Mouse (Mus musculus) gastrocnemius, postnatal 10 days (tissue): ENCODE measurements around the gene Dlx3. TPM values are rescaled to one million over a fixed set of nuclear protein-coding genes. Genes with fewer than 3 reads are reported as not detected.

Experiments
- DNase-seq: peaks from one replicate; pipeline ENCODE4 v3.0.0; 2021; ENCODE audit warnings: mixed read lengths
- long read RNA-seq, 2 experiments: library from polyadenylated mRNA; stranded (forward); transcript quantifications; one replicate each; pipeline ENCODE4 v2.0.0; 2021
- total RNA-seq, 2 experiments: library from RNA; stranded (reverse); gene quantifications; 2 replicates each; pipeline ENCODE4 v1.2.3; 2021

The Dlx3 gene
- total RNA-seq, result 1 to 10 TPM in 1 of 2 experiments, not detected in 1; 2.7 TPM
- long read RNA-seq, experiment 1, partial matches to known transcripts, result 0 of 1 reads
- long read RNA-seq, experiment 1, other reads (novel, unspliced or antisense), result 0 of 1 reads
- long read RNA-seq, experiment 2, result 0 reads

DNA sequence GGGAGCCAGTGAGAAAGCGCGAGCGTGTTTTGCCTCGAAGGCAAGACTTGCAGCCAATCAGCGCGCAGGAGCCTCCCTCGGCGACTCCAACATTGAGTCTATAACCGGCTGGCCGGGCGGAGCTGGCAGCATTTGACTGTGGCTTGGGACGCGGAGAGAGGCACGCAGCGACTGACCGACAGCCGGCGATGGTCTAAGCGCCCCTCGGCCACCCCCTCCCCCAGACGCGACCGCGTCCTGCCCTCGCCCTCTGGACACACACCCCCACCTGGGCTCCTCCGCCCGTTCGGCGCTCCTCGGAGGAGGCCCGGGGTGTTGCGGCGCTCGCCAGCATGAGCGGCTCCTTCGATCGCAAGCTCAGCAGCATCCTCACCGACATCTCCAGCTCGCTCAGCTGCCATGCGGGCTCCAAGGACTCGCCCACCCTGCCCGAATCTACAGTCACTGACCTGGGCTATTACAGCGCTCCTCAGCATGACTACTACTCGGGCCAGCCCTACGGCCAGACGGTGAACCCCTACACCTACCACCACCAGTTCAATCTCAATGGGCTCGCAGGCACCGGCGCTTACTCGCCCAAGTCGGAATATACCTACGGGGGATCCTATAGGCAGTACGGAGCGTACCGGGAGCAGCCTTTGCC, at the start of gene Dlx3:
Gene Dlx3, plus strand, starts transcription at position 130 of the 643 bp plus-strand sequence.
- peak; percentile 40 for DNase-seq

DNA sequence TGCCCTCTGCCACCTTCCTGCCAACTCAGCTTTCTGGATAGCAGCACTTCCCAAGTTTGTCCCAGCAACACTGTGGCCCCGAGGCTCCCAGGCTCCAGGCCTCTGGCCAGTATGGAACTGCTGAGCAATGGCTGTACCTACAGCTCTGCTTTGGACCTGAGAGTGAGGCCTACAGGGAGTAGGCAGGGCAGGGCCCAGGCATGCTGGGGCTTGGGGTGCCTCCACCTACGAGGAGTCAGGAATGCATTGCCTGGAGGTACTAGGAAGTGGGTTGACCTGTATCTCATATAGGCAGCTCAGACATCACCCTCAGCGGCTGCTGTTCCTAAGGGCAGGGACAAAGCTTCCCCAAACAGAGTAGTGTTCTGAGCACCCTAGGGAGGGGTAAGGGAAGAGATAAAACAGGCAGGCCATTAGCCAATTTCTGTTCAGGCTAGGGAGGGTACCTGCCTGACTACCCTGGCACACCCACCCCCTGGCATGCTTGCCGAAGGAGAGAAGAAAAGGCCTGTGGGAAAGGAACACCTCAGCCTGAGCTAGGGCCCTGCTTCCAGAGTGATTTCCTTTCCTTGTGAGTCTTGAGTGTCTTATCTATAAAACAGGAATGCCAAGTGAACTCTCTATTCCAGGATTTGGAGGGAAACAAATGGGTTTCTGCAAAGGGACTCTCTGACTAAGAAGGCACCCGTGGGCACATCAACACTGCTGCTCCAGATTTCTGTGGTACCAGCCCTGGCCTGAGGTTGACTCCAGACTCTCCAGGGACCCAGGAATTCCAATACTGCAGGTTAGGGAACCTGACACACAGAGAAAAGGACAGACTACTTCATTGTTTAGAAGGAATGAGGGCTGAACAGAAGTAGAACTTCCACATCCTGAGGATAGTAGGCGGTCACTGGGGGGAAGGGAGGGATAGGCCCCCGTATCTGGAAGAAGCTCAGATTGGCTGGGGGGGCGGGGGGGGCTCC, 49.5 kb upstream of the Dlx3 start:
- DNase-seq, result no peak

DNA sequence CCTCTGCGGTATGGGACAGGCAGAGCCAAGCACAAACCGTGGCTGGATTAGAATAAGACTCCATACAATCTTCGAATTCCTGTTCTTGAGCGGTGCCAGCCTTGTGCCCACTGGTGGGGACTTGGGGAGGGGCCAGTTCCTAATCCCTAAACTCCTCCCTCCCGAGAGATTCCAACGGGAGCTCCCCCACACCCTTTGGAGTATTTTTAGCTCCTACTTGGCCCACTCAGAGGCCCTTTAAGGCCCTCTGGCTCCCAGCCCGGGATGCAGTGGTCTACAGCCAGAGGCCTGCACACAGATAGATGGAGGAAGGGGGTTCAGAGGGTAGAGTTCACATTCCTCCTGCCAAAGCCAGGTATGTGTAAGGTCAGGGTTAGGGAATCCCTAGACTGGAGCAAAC, 48.7 kb upstream of the Dlx3 start:
- DNase-seq, result no peak

DNA sequence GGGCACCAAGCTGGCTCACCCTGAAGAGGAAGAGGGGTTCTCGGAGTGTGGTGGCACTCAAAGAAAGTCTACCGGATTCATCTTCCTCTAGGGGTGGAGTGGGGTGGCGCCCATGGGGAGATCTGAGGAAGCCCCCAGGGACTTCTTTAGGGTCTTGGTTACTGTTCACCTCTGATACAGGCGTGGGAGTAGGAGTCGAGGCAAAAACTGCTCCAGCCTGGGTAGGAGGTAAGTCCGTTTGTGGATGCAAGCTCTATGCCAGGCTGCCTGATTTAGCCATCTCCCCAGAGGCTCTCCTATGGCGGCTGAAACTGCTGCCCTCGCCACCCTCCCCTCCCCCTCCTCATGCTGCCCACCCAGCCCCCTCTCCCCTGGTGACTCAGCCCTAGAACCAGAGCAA, 47.8 kb upstream of the Dlx3 start:
- DNase-seq, result no peak

DNA sequence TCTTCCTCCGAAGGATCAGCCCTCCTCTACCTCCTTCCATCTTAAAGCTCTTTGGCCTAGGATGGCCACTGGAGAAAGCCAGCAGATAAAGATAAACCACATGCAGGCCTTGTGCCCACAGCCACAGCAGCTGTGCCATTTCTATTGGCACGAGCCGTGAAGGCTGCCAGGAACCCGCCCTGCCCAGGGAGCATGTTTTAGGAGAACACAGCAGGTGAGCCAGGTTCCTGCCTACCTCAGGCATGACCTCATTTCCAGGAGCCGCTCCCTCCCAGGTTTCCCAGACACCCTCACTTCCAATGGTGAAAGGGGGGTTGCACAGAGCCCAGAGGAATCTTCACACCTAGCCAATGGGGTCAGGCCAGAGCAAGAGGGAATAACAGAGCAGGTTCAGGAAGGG, 47.1 kb upstream of the Dlx3 start:
- peak; percentile 27 for DNase-seq

DNA sequence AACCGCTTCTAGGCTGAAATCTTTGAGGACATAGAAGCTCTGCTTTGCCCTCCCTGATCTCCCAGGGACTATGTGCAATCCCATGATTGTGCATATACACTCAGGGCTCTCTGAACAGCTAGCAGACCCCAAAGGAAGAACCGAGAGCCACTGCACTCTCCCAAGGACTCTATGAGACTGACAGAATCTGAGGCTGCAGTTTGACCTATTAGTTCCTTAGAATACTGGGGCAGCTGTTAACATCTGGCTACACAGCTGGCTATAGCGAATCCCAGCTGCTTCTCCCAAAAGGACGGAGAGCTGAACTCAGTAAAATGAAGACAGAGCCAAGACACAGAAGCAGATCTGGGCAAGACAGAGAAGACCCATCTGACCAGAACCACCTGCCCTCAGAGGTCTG, 46.1 kb upstream of the Dlx3 start:
- no peak for DNase-seq

DNA sequence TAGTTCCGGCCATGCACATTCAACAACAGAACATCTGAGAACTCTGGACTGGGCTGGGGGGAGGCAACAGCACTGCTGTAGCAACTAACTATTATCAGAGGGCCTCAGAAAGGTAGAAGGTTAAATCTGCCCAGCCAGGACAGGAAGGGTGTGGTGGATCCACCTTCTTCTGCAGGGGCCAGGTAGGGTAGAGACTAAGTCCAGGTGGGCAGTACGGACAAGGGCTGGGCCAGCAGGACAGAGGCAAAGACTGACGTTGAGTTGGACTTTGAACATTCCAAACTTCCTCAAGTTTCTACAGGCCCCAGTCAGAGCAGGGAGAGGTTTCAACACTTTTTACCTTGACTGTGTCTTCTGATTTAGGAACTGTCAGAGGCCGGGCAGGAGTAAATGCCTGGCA, 45.2 kb upstream of the Dlx3 start:
- no peak for DNase-seq

DNA sequence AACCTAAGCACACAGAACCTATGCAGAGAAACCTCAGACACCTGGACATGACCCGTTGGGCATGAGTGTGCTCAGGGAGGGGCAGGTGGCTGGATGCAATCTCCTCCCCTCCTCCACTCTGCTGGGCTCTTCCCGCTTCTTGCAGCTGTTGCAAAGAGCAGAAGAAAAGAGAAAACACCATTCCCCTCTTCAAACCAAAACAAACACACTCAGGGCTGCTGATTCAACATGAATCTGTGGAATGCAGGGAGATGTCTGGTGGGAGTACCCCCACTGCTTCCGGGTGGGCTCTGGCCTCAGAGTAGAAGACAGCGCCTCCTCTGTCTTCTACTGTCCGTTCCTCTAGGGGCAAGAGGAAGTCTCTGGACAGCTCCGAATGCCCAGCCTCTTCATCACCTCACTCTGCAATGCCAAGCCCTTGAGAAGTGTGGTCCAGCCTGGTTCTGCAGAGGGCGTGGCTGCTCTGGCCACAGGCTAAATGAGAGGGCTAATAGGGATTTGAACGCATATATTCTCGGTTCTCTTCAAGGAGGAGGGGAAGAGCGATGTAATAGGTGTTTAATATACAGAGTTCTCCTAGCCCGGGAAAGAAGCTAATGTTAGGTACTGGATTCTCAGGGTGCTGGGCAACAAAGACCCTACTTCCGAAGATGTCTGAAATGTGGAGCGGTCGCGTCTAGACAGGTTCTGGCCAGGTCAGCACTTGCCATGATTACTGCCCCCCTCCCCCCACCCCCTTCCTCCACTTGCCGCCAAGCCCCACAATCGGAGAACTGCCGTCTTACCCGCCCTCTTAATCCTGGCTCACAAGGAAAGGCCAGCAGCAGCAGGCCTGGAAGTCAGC, 44.5 kb upstream of the Dlx3 start:
- DNase-seq, result no peak

DNA sequence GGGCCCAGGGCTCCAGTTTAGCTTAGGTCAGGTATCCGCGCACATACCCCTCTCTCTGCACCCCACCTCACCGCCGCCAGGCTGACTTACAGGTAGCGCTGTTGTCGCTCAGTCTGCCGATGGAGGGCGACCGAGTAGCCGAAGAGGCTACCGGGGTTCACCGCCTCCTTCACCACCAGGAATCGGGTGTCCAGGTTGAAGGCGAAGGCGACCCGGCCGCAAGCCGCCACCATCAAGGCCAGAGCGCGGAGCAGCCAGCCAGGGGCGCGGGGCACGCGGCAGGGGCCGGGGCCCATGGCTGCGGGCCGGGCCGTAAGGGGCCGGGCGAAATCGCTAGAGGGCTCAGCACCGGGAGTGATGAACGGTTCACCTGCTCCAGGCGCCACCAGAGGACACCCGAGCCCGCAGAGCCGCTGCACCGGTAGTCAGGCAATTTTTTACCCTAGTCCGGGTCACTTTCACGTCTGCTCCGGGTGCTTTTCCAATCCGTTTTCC, 43.8 kb upstream of the Dlx3 start:
- DNase-seq, result peak; percentile 31

DNA sequence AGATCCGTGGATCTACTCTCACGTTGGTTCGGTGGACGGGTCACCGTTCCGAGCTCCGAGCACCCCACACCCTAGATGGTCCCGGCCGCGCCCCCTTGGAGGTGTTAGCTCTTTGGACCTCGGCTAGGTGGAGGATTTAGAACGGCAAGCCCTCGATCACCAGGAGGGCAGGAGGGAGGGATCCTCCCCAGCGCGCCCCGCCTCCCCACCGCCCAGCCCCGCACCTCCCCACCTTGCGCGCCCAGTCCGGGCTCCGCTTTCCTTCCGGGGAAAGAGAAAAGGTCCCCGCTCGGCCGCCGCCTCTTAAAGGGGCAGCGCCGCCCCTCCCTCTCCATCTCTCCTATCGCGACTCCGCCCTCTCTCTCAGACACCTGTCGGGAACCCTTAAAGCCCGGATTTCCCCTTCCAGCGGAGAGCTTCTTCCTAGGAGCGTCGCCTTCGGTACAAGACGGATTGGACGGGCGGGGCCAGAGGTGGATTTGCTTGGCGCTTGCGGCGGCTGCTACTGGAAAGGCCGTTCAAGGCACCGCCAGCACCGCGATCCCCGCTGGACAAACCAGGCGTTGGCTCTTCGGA, 43.3 kb upstream of the Dlx3 start, which contains the start of gene Itga3:
Gene Itga3, minus strand, starts transcription at position 266 of the 576 bp plus-strand sequence.
- DNase-seq, result peak; percentile 43

DNA sequence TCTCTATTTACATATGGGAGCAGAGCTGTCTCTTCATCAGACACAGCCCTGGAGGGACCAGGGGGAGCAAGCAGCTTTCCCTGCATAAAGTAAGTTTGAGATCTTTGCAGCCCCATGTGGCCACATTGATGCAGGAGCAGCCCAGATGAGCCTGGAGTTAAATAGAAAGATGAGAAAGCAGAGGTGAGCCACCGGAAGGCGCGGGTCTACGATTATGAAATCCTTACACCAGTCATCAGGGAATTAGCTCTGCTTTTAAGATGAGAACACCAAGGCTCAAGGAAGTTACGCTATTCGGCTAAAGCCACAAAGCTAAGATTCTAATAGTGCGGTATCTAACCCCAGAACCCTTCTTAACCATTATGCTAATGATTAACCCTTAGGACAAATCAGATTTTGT, 42.0 kb upstream of the Dlx3 start:
- no peak for DNase-seq

DNA sequence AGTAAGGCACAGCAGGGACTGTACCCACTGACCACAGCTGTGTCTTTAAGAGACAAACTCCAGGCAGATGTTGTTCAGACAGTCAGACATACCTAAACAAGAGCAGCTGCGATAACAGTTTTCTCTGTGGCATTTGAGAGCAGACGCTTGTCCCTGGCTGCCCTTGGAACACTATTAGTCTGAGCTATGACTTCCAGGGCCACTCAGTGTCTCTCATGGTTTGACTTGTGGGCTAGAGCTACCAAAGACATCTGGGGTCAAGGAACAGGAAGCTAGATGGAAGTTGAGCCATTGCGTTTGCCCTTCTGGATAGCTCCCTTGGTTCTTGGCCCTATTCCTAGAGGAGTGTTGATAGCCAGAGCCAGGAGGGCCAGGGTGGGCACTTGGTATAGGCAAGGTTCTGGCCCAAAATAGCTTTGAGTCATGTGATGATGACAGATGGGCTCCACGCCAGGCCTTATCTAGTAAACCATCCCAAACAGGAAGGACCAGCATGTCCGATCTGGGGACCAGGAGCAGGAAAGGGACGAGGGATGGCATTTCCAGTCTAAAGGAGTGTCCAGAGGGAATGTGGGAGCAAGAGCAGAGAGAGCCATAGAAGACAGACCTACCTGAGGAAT, 40.6 kb upstream of the Dlx3 start:
- DNase-seq, result no peak

DNA sequence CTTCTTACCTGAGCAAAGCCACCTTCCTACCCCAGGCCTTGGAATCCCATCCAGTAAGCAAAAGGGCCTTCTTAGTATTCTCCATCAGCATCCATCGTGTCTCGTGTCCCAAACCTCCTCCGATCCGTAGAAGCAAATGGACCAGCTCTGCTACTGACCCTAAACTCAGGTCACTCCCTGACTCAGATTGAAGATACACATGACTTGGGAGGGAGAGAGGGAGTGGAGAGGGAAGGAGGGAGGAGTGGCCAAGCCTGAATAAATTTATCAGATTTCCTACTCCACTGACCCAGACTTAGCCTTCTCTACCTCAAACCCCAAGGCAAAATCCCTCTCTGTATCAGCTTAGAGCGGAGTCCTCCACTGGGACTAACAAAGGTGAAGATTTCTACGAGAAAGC, 39.1 kb upstream of the Dlx3 start:
- DNase-seq, result no peak

DNA sequence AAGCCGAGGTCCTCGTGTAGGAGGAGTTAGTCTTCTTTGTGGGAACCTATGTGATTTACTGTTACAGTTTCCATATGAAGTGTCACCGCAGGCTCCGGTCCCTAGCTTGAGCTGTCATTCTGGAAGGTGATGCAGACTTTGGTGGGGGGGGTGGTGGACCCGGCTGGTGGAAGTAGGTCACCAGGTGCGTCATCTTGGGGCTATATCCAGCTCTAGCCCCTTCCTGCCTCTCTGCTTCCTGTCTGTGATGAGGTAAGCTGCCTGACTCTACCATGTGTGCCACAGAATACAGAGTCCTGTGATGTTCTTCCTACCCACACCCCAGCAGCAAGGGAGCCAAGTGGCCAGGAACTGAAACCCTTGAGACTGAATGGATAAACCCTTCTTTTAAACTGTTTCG, 37.0 kb upstream of the Dlx3 start:
- no peak for DNase-seq

DNA sequence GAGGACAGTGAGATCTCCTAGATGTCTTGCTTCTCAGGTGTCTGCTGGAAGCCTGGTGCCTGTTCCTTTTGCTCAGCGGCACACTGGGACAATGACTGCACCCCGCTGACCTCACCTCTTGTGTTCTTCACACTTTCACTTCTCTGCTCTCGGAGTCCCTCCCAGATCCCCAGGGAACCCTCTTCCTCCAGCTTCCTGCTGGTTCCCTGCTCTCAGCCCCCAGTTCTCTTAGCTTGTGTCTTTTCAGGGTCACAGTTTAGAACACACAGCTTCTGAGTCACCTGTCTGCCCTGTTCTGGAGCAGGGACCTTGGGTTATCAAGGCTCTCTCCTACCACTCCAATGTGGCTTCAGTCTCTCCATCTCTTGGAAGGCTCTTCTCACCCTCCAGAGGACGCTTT, 35.7 kb upstream of the Dlx3 start:
- DNase-seq, result no peak

DNA sequence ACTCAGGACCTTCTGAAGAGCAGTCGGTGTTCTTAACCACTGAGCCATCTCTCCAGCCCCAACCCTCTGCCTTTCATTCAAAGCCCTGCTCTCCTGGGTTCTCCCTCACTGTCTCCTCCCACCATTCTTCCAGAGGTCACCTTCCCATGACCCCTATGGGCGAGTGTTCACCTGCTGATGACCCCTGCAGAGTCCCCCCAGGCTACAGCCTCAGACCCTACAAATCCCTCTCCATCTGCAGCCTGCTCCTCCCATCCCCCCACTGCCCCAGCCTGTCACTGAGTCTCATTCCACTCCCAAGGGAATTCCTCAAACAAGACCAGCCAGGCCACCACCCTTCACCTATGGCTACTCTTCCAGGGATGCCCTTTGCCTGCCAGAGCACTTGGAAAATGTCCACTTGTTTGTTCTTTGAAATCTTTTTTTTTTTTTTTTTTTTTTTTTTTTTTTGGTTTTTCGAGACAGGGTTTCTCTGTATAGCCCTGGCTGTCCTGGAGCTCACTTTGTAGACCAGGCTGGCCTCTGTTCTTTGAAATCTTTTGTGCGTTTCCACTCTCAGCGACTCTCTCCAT, 35.0 kb upstream of the Dlx3 start:
- DNase-seq, result no peak

DNA sequence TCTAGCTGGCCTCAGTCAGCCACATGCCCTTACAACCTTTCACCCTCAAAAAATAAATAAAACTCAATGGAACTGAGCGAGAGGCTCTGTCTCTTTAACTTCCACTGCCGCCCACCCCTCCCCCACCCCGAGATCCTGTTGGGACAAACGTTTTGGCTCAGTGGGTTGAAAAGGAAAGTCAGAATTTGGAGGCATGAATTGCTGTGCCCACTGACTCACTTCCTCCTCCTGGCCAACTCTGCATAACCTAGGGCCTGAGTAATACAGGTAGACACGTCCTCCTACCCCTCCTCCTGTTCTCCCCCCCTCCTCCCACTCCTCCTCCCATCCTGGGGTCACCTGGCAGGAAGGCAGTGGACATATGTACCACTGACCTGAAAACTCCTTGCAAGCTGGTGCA, 34.2 kb upstream of the Dlx3 start:
- no peak for DNase-seq

DNA sequence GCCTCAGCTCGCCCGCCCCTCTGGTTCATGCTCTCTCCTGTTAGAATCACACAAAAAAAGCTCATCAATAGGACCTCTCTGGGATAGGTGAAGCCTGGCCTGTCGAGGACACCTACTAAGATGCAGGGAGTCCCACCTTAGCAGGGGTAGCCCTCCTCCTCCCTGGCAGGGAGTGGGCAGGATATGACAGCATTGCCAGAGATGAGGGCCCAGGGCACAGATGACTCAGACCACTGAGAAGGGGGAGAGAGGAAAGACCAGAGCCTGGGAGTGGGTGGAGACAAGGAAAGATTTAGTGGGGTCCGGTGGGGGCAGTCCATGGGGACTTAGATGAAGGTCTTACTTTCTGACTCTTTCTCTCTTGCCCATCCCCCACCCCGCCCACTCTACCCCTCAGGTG, 33.7 kb upstream of the Dlx3 start:
- no peak for DNase-seq

DNA sequence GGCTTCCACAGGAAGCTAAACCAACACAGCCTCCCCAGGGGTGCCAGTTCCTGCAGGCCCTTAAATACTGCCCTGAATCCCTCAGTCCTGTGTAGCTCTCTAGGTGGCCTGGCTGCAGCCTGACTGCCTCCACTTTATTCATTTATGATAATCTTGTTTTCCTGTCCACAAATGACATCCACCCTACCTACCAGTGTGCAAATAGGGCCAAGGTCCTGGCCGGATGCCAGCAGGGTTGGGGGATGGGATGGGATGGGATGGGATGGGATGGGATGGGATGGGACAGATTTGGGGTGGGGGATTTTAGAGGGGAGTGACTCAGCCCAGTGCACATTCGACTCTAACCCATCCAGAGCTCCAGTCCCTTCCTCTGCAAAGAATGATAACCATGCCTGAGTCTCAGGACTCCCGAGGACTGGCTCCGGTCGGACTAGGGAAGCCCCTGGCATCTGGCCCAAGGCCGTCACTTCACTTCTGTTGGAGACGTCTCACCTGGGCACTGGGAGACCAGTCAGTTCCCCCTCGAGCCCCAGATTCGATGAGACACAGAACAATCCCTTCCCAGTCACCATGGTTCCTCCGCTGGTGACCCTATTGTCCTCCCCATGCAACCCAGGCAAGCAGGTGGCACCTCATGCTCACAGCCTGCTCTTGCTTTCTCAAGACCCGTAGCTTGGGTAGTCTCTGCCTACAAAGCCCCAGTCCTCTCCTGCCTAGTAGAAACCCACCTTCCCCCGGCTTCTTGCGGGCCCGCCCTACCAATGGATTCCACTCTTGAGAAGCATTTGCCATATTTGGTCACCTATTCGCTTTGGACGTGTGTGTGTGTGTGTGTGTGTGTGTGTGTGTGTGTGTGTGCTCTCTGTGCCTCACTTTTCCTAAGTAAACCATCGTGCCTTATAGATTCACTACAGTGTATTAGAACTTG, 32.4 kb upstream of the Dlx3 start:
- DNase-seq, result no peak

DNA sequence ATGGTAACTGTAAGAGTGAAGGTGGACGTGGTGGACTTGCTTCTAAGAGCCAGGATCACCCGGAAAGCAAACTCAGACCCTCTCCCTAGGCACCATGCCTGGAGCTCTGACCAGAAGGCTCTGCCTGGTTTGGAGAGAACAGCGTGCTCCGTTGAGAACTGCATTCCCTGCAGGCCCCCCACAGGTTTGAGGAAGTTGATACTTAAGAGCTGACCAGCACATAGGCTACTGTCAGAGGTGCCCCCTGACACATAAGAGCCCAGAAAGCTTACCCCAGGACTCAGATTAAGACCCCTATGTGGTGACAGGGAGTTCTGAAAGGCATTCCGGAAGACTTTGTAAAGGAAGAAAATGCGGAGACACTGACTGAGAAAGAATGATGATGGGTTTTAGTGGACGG, 31.6 kb upstream of the Dlx3 start:
- no peak for DNase-seq
